14 mouse cellular contexts compared by ENCODE assay signal in the genomic region with DNA sequence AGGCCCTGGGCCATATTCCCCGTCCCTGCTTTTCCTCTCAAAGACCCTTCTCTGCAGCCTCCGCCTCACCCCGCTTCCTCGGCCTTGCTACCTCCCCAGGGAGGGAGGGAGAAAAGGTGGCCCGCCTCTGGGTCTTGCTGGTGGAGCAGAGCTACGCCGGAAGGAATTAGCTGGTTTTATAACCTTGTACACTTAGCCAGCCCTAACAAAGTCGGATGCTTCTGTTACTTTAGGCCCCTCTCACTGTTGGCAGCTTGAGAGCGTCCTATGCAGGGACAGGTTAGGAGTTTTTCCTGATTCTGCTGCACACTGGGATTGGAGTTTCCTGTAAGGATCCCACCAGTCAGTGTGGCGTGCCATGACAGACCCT. TPM values are rescaled to one million over a fixed set of nuclear protein-coding genes. Genes with fewer than 3 reads are reported as not detected.
DNase-seq lines count a peak whose midpoint lies in the region; ATAC-seq lines count a peak whose summit lies in the region.
"Had no signal": no experiment of that assay in that cellular context is flagged by ENCODE, and none has a peak within 500 bp of the region (broad histone marks: within the 10 kb centered on the region; RNA-seq: fewer than 3 reads in every experiment).

No protein-coding gene starts in this region.

- no peak overlapping the region for H3K27ac ChIP-seq in heart, embryonic 14.5 days (replicated peaks in 1 of 2; ENCODE audit: control insufficient read depth in 1 of 2, insufficient read depth in 1 of 2, low read depth in 2 of 2, low read length in 2 of 2)
- no peak overlapping the region for H3K27ac ChIP-seq in neural tube, embryonic 15.5 days (replicated peaks)
- H3K27ac ChIP-seq in hindbrain, embryonic 16.5 days (ENCODE audit: low read depth, low read length): no peak overlapping the region
- H3K27ac ChIP-seq in liver, embryonic 11.5 days (ENCODE audit: low read depth, low read length): no peak overlapping the region
- H3K27ac ChIP-seq: heart, embryonic 15.5 days had no signal

- H3K9ac ChIP-seq in heart, embryonic 14.5 days (ENCODE audit: low read length): no peak overlapping the region
- no peak overlapping the region for H3K9ac ChIP-seq in neural tube, embryonic 15.5 days (replicated peaks)
- peak overlapping the region; percentile 31; the same call in 1 of the 2 replicates for H3K9ac ChIP-seq in hindbrain, embryonic 16.5 days (ENCODE audit: low read depth, low read length)
- H3K9ac ChIP-seq in liver, embryonic 11.5 days (ENCODE audit: low read depth, low read length): no peak overlapping the region
- H3K9ac ChIP-seq: heart, embryonic 15.5 days; liver, postnatal 0 days had no signal

- no peaks in the 10 kb centered on the region for H3K9me3 ChIP-seq in heart, embryonic 14.5 days (ENCODE audit: control insufficient read depth, low read length)
- H3K9me3 ChIP-seq in neural tube, embryonic 15.5 days (replicated peaks): no peaks in the 10 kb centered on the region
- no peaks in the 10 kb centered on the region for H3K9me3 ChIP-seq in hindbrain, embryonic 16.5 days (ENCODE audit: control insufficient read depth, low read length)
- H3K9me3 ChIP-seq in liver, embryonic 11.5 days (ENCODE audit: control insufficient read depth, low read length): no peaks in the 10 kb centered on the region
- H3K9me3 ChIP-seq: heart, embryonic 15.5 days had no signal

- no peak for ATAC-seq in heart, embryonic 14.5 days (ENCODE audit: insufficient number of reproducible peaks, insufficient read depth, low FRiP score, low read depth)
- ATAC-seq in neural tube, embryonic 15.5 days (ENCODE audit: low FRiP score): no peak
- no peak for ATAC-seq in hindbrain, embryonic 16.5 days
- ATAC-seq in liver, embryonic 11.5 days (replicated peaks; ENCODE audit: low FRiP score): no peak
- ATAC-seq: CD4-positive, CD25-positive, alpha-beta regulatory T cell, adult 4 months; intestine, postnatal 0 days; liver, postnatal 0 days had no signal

- H3K27me3 ChIP-seq in heart, embryonic 14.5 days (ENCODE audit: control insufficient read depth, insufficient read depth, low read length): peaks cover 95% of the 10 kb centered on the region
- H3K27me3 ChIP-seq in neural tube, embryonic 15.5 days (replicated peaks): peaks cover 93% of the 10 kb centered on the region
- peaks cover 75% of the 10 kb centered on the region for H3K27me3 ChIP-seq in hindbrain, embryonic 16.5 days (replicated peaks; ENCODE audit: control insufficient read depth, insufficient read depth, low read length)
- peaks cover 96% of the 10 kb centered on the region for H3K27me3 ChIP-seq in liver, embryonic 11.5 days (replicated peaks; ENCODE audit: control insufficient read depth, insufficient read depth, low read length)

- peak overlapping the region; percentile 79; the same call in 1 of the 2 replicates for H3K4me2 ChIP-seq in heart, embryonic 14.5 days (ENCODE audit: low read length)
- no peak overlapping the region for H3K4me2 ChIP-seq in neural tube, embryonic 15.5 days
- no peak overlapping the region for H3K4me2 ChIP-seq in hindbrain, embryonic 16.5 days (ENCODE audit: low read length)
- no peak overlapping the region for H3K4me2 ChIP-seq in liver, embryonic 11.5 days

- H3K36me3 ChIP-seq in heart, embryonic 14.5 days (ENCODE audit: control insufficient read depth, insufficient read depth, low read length): no peaks in the 10 kb centered on the region
- no peaks in the 10 kb centered on the region for H3K36me3 ChIP-seq in neural tube, embryonic 15.5 days
- H3K36me3 ChIP-seq in hindbrain, embryonic 16.5 days (ENCODE audit: control insufficient read depth, insufficient read depth, low read length): no peaks in the 10 kb centered on the region
- no peaks in the 10 kb centered on the region for H3K36me3 ChIP-seq in liver, embryonic 11.5 days (ENCODE audit: control insufficient read depth, insufficient read depth, low read length)
- H3K36me3 ChIP-seq: heart, embryonic 15.5 days had no signal

- H3K4me1 ChIP-seq in heart, embryonic 14.5 days (ENCODE audit: control insufficient read depth in 2 of 2, insufficient read depth in 2 of 2, low read length in 2 of 2): peaks cover 10 to 25% of the 10 kb centered on the region in 2 experiments
- peaks cover 35% of the 10 kb centered on the region for H3K4me1 ChIP-seq in neural tube, embryonic 15.5 days
- peaks cover 25% of the 10 kb centered on the region for H3K4me1 ChIP-seq in hindbrain, embryonic 16.5 days (ENCODE audit: control insufficient read depth, insufficient read depth, low read depth, low read length)
- peaks cover 6% of the 10 kb centered on the region; the same call in 1 of the 2 replicates for H3K4me1 ChIP-seq in liver, embryonic 11.5 days (replicated peaks; ENCODE audit: control insufficient read depth, insufficient read depth, low read length)

- WGBS in heart, embryonic 14.5 days: 53% methylated on average over 10 of the region's 10 CpGs
- WGBS in neural tube, embryonic 15.5 days: 11% methylated on average over 10 of the region's 10 CpGs
- 19% methylated on average over 10 of the region's 10 CpGs for WGBS in hindbrain, embryonic 16.5 days
- 29% methylated on average over 10 of the region's 10 CpGs for WGBS in liver, embryonic 11.5 days

- intact Hi-C loops in heart, postnatal 36 days (cut with DNase I): loop anchor here (5.0 kb wide), 1 partner anchor 83 kb away; no protein-coding TSS in a partner anchor

- no peak overlapping the region for H3K4me3 ChIP-seq in heart, embryonic 14.5 days (ENCODE audit: control insufficient read depth in 1 of 2, insufficient read depth in 1 of 2, low read depth in 1 of 2, low read length in 2 of 2)
- H3K4me3 ChIP-seq in neural tube, embryonic 15.5 days (replicated peaks): no peak overlapping the region
- no peak overlapping the region for H3K4me3 ChIP-seq in hindbrain, embryonic 16.5 days (ENCODE audit: low read length)
- H3K4me3 ChIP-seq in liver, embryonic 11.5 days (ENCODE audit: low read depth, low read length): no peak overlapping the region

- DNase-seq in heart, postnatal 36 days: no peak
- peak; percentile 52 for DNase-seq in neural tube, embryonic 10.5 days (ENCODE audit: extremely low spot score, low spot score)
- DNase-seq in liver, embryonic 11.5 days (ENCODE audit: low spot score): no peak
- DNase-seq in ovary, adult 18-20 months (ENCODE audit: low spot score): no peak
- DNase-seq: cerebellum, adult 9-11 months; liver, postnatal 0 days had no signal

RNA-seq across cellular contexts. Expression of a gene that starts 1.7 kb away (rescaled TPM):
- polyA plus RNA-seq in heart, embryonic 14.5 days (2014; fragmentation: Nextera tagmentation; extraction: Ambion mirVana): not detected in 2 replicates
- under 1 TPM; 0.43 to 0.83 TPM for total RNA-seq in heart, postnatal 36 days (2021)
- polyA plus RNA-seq in neural tube, embryonic 15.5 days (2015; fragmentation: Nextera tagmentation; extraction: Ambion mirVana): 0.14 TPM in 1 of 2 replicates, not detected in the other
- polyA plus RNA-seq in hindbrain, embryonic 16.5 days (2015; fragmentation: Nextera tagmentation; extraction: Ambion mirVana): 0.28 and 0.29 TPM in 2 replicates
- not detected in 2 replicates for polyA plus RNA-seq in liver, embryonic 11.5 days (2014; fragmentation: Nextera tagmentation; extraction: Ambion mirVana)
- polyA plus RNA-seq: CD4-positive, CD25-positive, alpha-beta regulatory T cell, adult 4 months; heart, embryonic 15.5 days; intestine, postnatal 0 days; liver, postnatal 0 days; spleen, adult 2 months; urinary bladder, adult 2 months had no signal

RNA-seq across cellular contexts. Expression of a gene that starts 13.1 kb away (rescaled TPM):
- 10.5 and 11.1 TPM in 2 replicates for polyA plus RNA-seq in heart, embryonic 14.5 days (2014; fragmentation: Nextera tagmentation; extraction: Ambion mirVana)
- total RNA-seq in heart, postnatal 36 days (2021): 10 to 100 TPM; 15.9 to 18.0 TPM
- 8.0 and 10.3 TPM in 2 replicates for polyA plus RNA-seq in neural tube, embryonic 15.5 days (2015; fragmentation: Nextera tagmentation; extraction: Ambion mirVana)
- 10.1 and 10.6 TPM in 2 replicates for polyA plus RNA-seq in hindbrain, embryonic 16.5 days (2015; fragmentation: Nextera tagmentation; extraction: Ambion mirVana)
- polyA plus RNA-seq in liver, embryonic 11.5 days (2014; fragmentation: Nextera tagmentation; extraction: Ambion mirVana): 8.6 and 8.8 TPM in 2 replicates
